Comparison of ENCODE assay signal across 11 mouse cellular contexts in genomic region chr5:140095203-140095602, GRCm38 (mm10).
DNase-seq lines count a peak whose midpoint lies in the region; ATAC-seq and TF ChIP-seq lines count a peak whose summit lies in the region.
"Had no signal": no experiment of that assay in that cellular context is flagged by ENCODE, and none has a peak within 500 bp of the region (broad histone marks: within the 10 kb centered on the region; RNA-seq: fewer than 3 reads in every experiment).

No protein-coding gene starts in this region.

- H3K9me3 ChIP-seq in kidney, embryonic 15.5 days (replicated peaks): no peaks in the 10 kb centered on the region
- no peaks in the 10 kb centered on the region for H3K9me3 ChIP-seq in hindbrain, embryonic 16.5 days (ENCODE audit: control insufficient read depth, low read length)
- no peaks in the 10 kb centered on the region for H3K9me3 ChIP-seq in intestine, postnatal 0 days (ENCODE audit: control insufficient read depth)

- WGBS in kidney, embryonic 15.5 days: 83% methylated on average over 2 of the region's 2 CpGs
- WGBS in hindbrain, embryonic 16.5 days: 29% methylated on average over 2 of the region's 2 CpGs
- whole genome bisulfite sequencing in lung, adult 2 months: 87% methylated on average over 2 of the region's 2 CpGs
- WGBS in intestine, postnatal 0 days: 93% methylated on average over 2 of the region's 2 CpGs

- H3K36me3 ChIP-seq in kidney, embryonic 15.5 days: peaks cover 4% of the 10 kb centered on the region
- no peaks in the 10 kb centered on the region for H3K36me3 ChIP-seq in hindbrain, embryonic 16.5 days (ENCODE audit: control insufficient read depth, insufficient read depth, low read length)
- H3K36me3 ChIP-seq in intestine, postnatal 0 days (ENCODE audit: control insufficient read depth, insufficient read depth): peaks cover 6% of the 10 kb centered on the region; the same call in 1 of the 2 replicates

- H3K27me3 ChIP-seq in kidney, embryonic 15.5 days: no peaks in the 10 kb centered on the region
- no peaks in the 10 kb centered on the region for H3K27me3 ChIP-seq in hindbrain, embryonic 16.5 days (replicated peaks; ENCODE audit: control insufficient read depth, insufficient read depth, low read length)
- H3K27me3 ChIP-seq in intestine, postnatal 0 days (replicated peaks; ENCODE audit: control insufficient read depth, insufficient read depth, low read length): no peaks in the 10 kb centered on the region

- H3K4me2 ChIP-seq in kidney, embryonic 15.5 days: no peak overlapping the region
- H3K4me2 ChIP-seq in hindbrain, embryonic 16.5 days (ENCODE audit: low read length): no peak overlapping the region
- no peak overlapping the region for H3K4me2 ChIP-seq in intestine, postnatal 0 days (replicated peaks; ENCODE audit: low read depth)

- ATAC-seq in kidney, embryonic 15.5 days (replicated peaks; ENCODE audit: low FRiP score): no peak
- peak; percentile 76 for ATAC-seq in hindbrain, embryonic 16.5 days
- no peak for ATAC-seq in intestine, postnatal 0 days

- no peak overlapping the region for H3K9ac ChIP-seq in kidney, embryonic 15.5 days
- no peak overlapping the region for H3K9ac ChIP-seq in hindbrain, embryonic 16.5 days (ENCODE audit: low read depth, low read length)
- H3K9ac ChIP-seq in intestine, postnatal 0 days (ENCODE audit: low read depth, low read length): no peak overlapping the region

- H3K4me3 ChIP-seq in kidney, embryonic 15.5 days (replicated peaks): no peak overlapping the region
- no peak overlapping the region for H3K4me3 ChIP-seq in hindbrain, embryonic 16.5 days (ENCODE audit: low read length)
- no peak overlapping the region for H3K4me3 ChIP-seq in lung, adult 2 months (replicated peaks; ENCODE audit: extremely low read depth, low read depth, low read length)
- no peak overlapping the region for H3K4me3 ChIP-seq in intestine, postnatal 0 days (ENCODE audit: low read depth, low read length)
- H3K4me3 ChIP-seq: heart, adult 2 months had no signal

- peak; percentile 76 for DNase-seq in kidney, adult 11 months
- peak; percentile 63 to 69 for DNase-seq in left cerebral cortex, postnatal 25 days (ENCODE audit: low spot score in 2 of 2)
- peak; percentile 89 to 91 for DNase-seq in right cerebral cortex, postnatal 10 days (ENCODE audit: low spot score in 2 of 2)
- DNase-seq in lung, adult 2 months: no peak
- DNase-seq in testis, postnatal 10 days (ENCODE audit: low spot score): no peak
- DNase-seq: cerebellum, postnatal 36 days; heart, adult 2 months had no signal

- no peak for TF ChIP-seq CTCF in lung, adult 2 months (IDR thresholded peaks at IDR 0.05; ENCODE audit: insufficient read depth, low read length)
- TF ChIP-seq CTCF in intestine, postnatal 0 days (IDR thresholded peaks at IDR 0.05; ENCODE audit: low read depth): no peak

- no peaks in the 10 kb centered on the region for H3K4me1 ChIP-seq in kidney, embryonic 15.5 days
- H3K4me1 ChIP-seq in hindbrain, embryonic 16.5 days (ENCODE audit: control insufficient read depth, insufficient read depth, low read depth, low read length): peaks cover 28% of the 10 kb centered on the region
- H3K4me1 ChIP-seq in lung, adult 2 months (ENCODE audit: control insufficient read depth, insufficient read depth, low read length): no peaks in the 10 kb centered on the region
- no peaks in the 10 kb centered on the region for H3K4me1 ChIP-seq in intestine, postnatal 0 days (replicated peaks; ENCODE audit: control insufficient read depth, insufficient read depth, low read length)

- intact Hi-C loops in left cerebral cortex, postnatal 25 days (cut with DNase I): no loop called here

- TF ChIP-seq POLR2A in lung, adult 2 months (IDR thresholded peaks at IDR 0.05; ENCODE audit: borderline replicate concordance, extremely low read depth, low read depth, low read length): no peak

- no peak overlapping the region for H3K27ac ChIP-seq in kidney, embryonic 15.5 days
- H3K27ac ChIP-seq in hindbrain, embryonic 16.5 days (ENCODE audit: low read depth, low read length): no peak overlapping the region; the same call in 1 of the 2 replicates
- no peak overlapping the region for H3K27ac ChIP-seq in intestine, postnatal 0 days (ENCODE audit: low read depth, low read length)
- H3K27ac ChIP-seq: heart, adult 2 months; macrophage had no signal

Comparison
In these comparisons a context has a peak if more than half of its experiments do, and no peak if none do; other contexts are left out.
1. DNase-seq: peak in kidney, adult 11 months (single experiment), left cerebral cortex, postnatal 25 days (2 of 2) and right cerebral cortex, postnatal 10 days (2 of 2); none in lung, adult 2 months (single experiment) and testis, postnatal 10 days (single experiment).